Mouse (Mus musculus) lung, adult 2 months (tissue): Measurements from ENCODE around the gene Mthfd1l.

Experiments
- CTCF ChIP-seq: fragments of 200-500 bp; IDR thresholded peaks from 2 replicates; pipeline ENCODE4 v1.5.1; 2011; ENCODE audit warnings: mild to moderate bottlenecking, low read length, control low read depth; ENCODE audit not compliant: insufficient read depth
- POLR2A ChIP-seq: fragments of 200-500 bp; IDR thresholded peaks from 2 replicates; pipeline ENCODE4 v1.6.1; 2011; ENCODE audit warnings: low read depth, mild to moderate bottlenecking, control low read depth, low read length, borderline replicate concordance; ENCODE audit errors: extremely low read depth

DNA sequence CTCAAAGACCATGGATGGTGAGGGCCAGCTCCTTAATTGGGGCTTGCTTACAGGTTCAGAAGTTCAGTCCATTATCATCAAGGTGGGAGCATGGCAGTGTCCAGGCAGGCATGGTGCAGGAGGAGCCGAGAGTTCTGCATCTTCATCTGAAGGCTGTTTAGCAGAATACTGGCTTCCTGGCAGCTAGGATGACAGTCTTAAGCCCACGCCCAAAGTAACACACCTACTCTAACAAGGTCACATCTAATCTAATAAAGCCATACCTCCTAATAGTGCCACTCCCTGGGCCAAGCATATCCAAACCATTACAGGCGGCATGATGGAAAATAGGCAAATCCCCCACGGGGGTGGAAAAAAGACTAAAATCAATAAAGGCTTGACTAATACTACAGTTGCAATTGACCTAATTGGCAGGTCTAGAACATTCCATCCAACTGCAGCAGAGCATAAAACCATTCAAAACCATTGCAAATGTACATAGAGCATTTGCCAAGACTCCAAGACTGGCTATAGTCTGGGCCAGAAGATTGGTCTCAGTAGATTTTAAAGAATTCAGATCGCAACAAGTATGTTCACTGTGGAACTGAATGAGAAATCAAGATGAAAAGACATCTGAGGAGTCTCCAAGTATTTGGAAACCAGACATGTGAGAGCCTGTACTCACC lies 162.3 kb downstream of the Mthfd1l start:
- TF ChIP-seq POLR2A (no peak), CTCF (no peak)
